Mouse (Mus musculus): ENCODE data around the gene Mrps12.

- TF ChIP-seq CTCF (IDR thresholded peaks at IDR 0.05; ENCODE audit: borderline replicate concordance, insufficient read depth, low read depth, low read length) = no peak
- no peak for TF ChIP-seq POLR2A (IDR thresholded peaks at IDR 0.05; ENCODE audit: borderline replicate concordance, insufficient read depth, low read length)
Observed at GRCm38 (mm10) chr7:28766910-28767309, 25.3 kb upstream of the Mrps12 start.
